Mouse (Mus musculus): ENCODE results near the gene Nudt3. TPM values are rescaled to one million over a fixed set of nuclear protein-coding genes. Genes with fewer than 3 reads are reported as not detected.

Gene Nudt3
- polyA plus RNA-seq, 1 experiment from 2014 or later, result 32.2 TPM

DNA sequence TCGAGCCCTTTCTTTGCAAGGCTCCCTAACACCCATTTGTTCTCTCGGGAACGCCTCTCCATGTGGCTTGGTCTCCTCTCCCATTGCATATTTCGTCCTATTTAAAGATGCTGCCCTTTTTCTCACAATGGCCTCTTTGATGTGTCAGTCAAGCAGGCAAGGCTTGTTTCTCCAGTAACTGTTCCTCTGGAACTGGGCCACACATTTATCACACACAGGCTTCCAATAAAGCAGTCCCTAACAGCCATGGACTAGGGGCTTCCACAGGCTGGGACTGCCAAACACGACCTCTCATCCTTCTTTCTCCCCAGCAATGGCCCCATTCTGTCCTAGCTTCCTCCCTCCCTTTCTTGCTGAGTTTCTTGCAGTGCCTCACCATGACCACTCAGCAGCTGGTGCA, 3.4 kb upstream of the Nudt3 start:
- ATAC-seq (ENCODE audit: low FRiP score, low TSS enrichment), result no peak
- Histone ChIP-seq H3K9me3 (ENCODE audit: control insufficient read depth, low read length) (no peaks in the 10 kb centered on the region), H3K27ac (ENCODE audit: low read depth, low read length) (no peak overlapping the region), H3K4me3 (ENCODE audit: low read length) (no peak overlapping the region), H3K4me1 (ENCODE audit: control insufficient read depth, insufficient read depth, low read length) (peaks cover 4% of the 10 kb centered on the region; the same call in 1 of the 2 replicates), H3K9ac (ENCODE audit: low read depth, low read length) (no peak overlapping the region), H3K36me3 (ENCODE audit: control insufficient read depth, insufficient read depth, low read length) (peaks cover 25% of the 10 kb centered on the region), H3K4me2 (replicated peaks; ENCODE audit: low read depth, low read length) (no peak overlapping the region), H3K27me3 (ENCODE audit: control insufficient read depth, insufficient read depth, low read length) (no peaks in the 10 kb centered on the region)
- 33% methylated on average over 5 of the region's 5 CpGs for WGBS

DNA sequence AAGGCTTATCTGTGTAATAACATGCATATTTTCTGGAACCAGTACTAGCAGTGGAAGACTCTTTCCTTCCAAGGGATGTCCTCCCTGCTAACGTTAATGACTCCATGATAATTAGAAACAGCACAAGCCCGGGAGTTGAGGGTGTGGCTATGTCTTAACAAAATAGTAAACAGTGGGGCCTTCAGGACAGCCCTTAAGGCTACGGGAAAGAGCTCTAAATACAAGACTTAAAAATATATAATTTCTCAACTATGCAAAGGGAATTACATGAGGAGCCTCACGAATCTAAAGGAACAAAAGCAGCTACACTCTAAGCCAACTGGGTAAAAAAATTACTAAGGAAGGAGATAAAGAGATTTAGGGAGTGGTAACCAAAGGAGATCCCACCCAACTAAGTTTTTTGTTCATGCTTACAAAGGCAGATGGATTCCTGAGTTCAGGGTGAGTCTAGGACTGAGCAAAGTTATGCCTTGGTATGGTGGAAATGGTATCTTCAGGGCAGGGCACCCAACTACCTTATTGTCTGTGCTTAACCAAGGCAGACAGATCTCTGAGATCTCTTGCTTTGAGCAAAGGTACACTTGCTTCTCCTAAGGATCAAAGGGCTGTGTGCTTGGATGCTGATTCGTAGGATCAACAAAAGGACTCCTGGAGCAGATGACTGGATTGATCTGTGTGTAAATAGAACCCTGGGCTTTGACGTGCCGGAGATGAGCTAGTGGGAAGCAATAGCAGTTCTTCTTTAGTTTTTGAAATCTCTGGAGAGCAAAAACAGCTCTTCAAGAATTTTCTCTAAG, 2.4 kb upstream of the Nudt3 start:
- ATAC-seq (ENCODE audit: low FRiP score, low TSS enrichment), result no peak
- Histone ChIP-seq H3K9ac (ENCODE audit: low read depth, low read length) (no peak overlapping the region), H3K4me1 (ENCODE audit: control insufficient read depth, insufficient read depth, low read length) (peaks cover 12% of the 10 kb centered on the region), H3K27ac (ENCODE audit: low read depth, low read length) (no peak overlapping the region), H3K27me3 (ENCODE audit: control insufficient read depth, insufficient read depth, low read length) (no peaks in the 10 kb centered on the region), H3K9me3 (ENCODE audit: control insufficient read depth, low read length) (no peaks in the 10 kb centered on the region), H3K4me2 (replicated peaks; ENCODE audit: low read depth, low read length) (no peak overlapping the region), H3K36me3 (ENCODE audit: control insufficient read depth, insufficient read depth, low read length) (peaks cover 15% of the 10 kb centered on the region), H3K4me3 (ENCODE audit: low read length) (no peak overlapping the region)
- WGBS, result 53% methylated on average over 7 of the region's 7 CpGs

DNA sequence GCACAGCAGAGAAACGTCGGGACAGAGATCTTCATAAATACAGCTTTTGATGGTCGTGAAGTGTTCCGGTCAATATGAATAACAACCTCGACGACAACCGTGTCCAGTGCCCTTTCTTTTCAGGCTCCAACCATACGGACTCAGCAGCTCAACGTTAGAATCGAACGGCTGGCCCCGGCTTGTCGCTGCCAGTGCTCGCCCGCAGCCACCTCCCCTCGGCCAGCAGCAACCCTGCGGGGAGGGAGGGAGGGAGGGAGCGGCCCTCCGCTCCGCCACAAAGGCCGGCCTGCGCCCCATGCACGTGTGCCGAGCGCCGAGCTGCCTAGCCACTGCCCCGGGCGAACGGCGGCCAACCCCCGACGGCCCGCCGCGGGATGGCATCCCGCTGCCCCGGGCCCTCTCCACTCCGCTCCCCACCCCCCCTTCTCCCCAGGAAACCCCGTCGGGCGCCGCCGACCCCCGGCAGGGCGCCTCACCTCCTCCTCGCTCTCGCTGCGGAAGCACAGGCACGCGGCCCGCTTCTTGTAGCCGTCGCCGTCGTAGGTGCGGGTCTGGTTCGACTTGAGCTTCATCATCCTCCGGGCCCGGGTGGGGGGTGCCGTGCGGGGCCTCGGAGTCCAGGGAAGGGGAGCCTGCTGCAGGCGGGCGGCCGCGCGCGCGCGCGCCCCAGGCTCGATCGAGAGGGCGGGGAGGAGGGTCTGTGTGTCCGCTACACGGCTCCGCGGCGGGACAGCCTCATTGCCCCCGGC, 510 bp downstream of the Nudt3 start:
- Histone ChIP-seq H3K9ac (ENCODE audit: low read depth, low read length) (peak overlapping the region; percentile 98), H3K27ac (ENCODE audit: low read depth, low read length) (peak overlapping the region; percentile 94), H3K36me3 (ENCODE audit: control insufficient read depth, insufficient read depth, low read length) (peaks cover 3% of the 10 kb centered on the region; the same call in 1 of the 2 replicates), H3K4me1 (ENCODE audit: control insufficient read depth, insufficient read depth, low read length) (peaks cover 17% of the 10 kb centered on the region), H3K4me2 (replicated peaks; ENCODE audit: low read depth, low read length) (peak overlapping the region; percentile 60), H3K27me3 (ENCODE audit: control insufficient read depth, insufficient read depth, low read length) (no peaks in the 10 kb centered on the region), H3K9me3 (ENCODE audit: control insufficient read depth, low read length) (peaks cover 3% of the 10 kb centered on the region; the same call in 1 of the 2 replicates), H3K4me3 (ENCODE audit: low read length) (peak overlapping the region; percentile 96)
- WGBS, result under 1% methylated on average over 46 of the region's 80 CpGs
- peak; percentile 58 for ATAC-seq (ENCODE audit: low FRiP score, low TSS enrichment)

DNA sequence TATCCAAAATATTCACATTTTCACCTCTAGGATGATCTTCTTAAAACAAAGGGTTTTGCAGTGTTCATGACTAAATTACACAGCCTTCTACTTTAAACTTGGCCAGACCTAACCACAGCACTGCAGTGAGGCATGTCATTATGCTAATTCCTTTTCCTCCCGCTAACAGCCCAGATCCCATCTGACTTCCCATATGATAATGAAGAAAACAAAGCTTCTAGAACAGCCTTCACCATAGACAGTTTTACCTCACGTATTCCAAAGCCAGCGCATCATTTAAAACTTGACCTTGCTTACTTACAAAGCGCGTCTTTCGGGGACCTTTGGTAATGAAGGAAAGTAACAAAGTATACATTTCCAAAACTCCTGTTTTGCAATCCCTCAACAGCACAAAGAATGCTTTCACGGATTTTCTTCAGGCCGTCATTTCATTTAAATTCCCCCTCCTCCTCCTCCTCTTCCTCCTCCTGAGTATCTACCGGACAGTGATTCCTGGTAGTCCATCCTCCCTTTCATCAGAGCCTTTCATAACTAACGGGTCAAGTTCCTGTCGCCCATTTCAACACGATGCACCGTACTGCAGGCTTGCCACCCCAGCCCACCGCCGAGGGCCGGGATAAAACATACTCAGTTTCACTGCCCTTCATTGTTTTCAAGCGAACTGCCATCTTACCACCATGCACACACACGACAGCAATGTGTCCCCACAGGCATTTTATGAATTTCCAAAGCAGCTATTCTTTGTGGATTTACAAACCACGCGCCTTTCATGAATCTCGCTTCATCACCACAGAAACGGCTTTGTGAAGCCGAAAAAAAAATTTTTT, 1.4 kb downstream of the Nudt3 start:
- peak overlapping the region; percentile 94 for H3K27ac ChIP-seq (ENCODE audit: low read depth, low read length)
- H3K9me3 ChIP-seq (ENCODE audit: control insufficient read depth, low read length), result peaks cover 7% of the 10 kb centered on the region; the same call in 1 of the 2 replicates
- H3K4me1 ChIP-seq (ENCODE audit: control insufficient read depth, insufficient read depth, low read length), result peaks cover 17% of the 10 kb centered on the region
- no peak for ATAC-seq (ENCODE audit: low FRiP score, low TSS enrichment)
- peak overlapping the region; percentile 60 for H3K4me2 ChIP-seq (replicated peaks; ENCODE audit: low read depth, low read length)
- WGBS, result 1% methylated on average over 23 of the region's 23 CpGs
- peaks cover 7% of the 10 kb centered on the region; the same call in 1 of the 2 replicates for H3K36me3 ChIP-seq (ENCODE audit: control insufficient read depth, insufficient read depth, low read length)
- peak overlapping the region; percentile 96 for H3K4me3 ChIP-seq (ENCODE audit: low read length)
- H3K9ac ChIP-seq (ENCODE audit: low read depth, low read length), result peak overlapping the region; percentile 98
- H3K27me3 ChIP-seq (ENCODE audit: control insufficient read depth, insufficient read depth, low read length), result no peaks in the 10 kb centered on the region

DNA sequence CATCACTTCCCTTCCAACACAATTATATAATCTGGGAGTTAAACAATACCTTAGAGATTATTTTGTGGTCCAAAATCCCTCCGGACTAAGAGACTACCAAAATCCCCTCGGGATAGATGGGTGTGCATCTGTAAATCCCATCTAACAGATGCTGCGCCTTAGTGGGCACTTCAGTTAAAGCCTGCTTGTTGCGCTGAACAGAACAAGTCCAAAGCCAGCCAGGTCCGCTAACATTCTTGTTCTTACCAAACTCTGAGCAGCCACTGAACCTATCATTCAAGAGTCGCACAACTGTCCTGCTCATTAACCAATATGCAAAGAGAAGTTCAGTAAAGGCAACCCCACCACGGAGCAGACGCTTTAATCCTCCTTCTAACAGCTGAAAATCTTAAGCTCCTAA, 2.1 kb downstream of the Nudt3 start:
- peak overlapping the region; percentile 96 for H3K4me3 ChIP-seq (ENCODE audit: low read length)
- 49% methylated on average over 8 of the region's 8 CpGs for WGBS
- H3K9me3 ChIP-seq (ENCODE audit: control insufficient read depth, low read length), result peaks cover 7% of the 10 kb centered on the region; the same call in 1 of the 2 replicates
- H3K9ac ChIP-seq (ENCODE audit: low read depth, low read length), result peak overlapping the region; percentile 28; the same call in 1 of the 2 replicates
- H3K36me3 ChIP-seq (ENCODE audit: control insufficient read depth, insufficient read depth, low read length), result peaks cover 7% of the 10 kb centered on the region; the same call in 1 of the 2 replicates
- no peak for ATAC-seq (ENCODE audit: low FRiP score, low TSS enrichment)
- H3K27ac ChIP-seq (ENCODE audit: low read depth, low read length), result no peak overlapping the region
- H3K27me3 ChIP-seq (ENCODE audit: control insufficient read depth, insufficient read depth, low read length), result no peaks in the 10 kb centered on the region
- H3K4me2 ChIP-seq (replicated peaks; ENCODE audit: low read depth, low read length), result peak overlapping the region; percentile 60
- peaks cover 17% of the 10 kb centered on the region for H3K4me1 ChIP-seq (ENCODE audit: control insufficient read depth, insufficient read depth, low read length)

DNA sequence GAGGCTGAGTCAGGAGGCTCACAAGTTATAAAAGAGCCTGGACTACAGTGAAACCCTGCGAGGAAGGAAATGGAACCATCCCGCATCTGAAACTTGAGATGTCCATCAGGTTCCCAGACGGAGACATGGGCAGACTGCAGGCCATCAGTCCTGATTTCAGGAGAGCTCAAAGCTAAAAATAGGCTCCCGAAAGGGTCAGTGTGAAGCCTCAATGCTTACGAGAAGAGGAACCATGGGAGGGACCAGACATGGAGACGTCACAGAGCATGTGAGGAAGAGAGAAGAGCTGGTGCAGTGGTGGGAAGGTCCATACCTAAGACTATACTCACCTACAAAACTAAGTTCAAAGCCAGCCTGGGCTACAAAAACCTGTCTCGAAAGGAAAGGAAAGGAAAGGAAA, 7.9 kb downstream of the Nudt3 start:
- 60% methylated on average over 7 of the region's 7 CpGs for WGBS
- Histone ChIP-seq H3K4me3 (ENCODE audit: low read length) (no peak overlapping the region), H3K27ac (ENCODE audit: low read depth, low read length) (no peak overlapping the region), H3K36me3 (ENCODE audit: control insufficient read depth, insufficient read depth, low read length) (peaks cover 7% of the 10 kb centered on the region; the same call in 1 of the 2 replicates), H3K9ac (ENCODE audit: low read depth, low read length) (no peak overlapping the region), H3K9me3 (ENCODE audit: control insufficient read depth, low read length) (peaks cover 7% of the 10 kb centered on the region; the same call in 1 of the 2 replicates), H3K27me3 (ENCODE audit: control insufficient read depth, insufficient read depth, low read length) (no peaks in the 10 kb centered on the region), H3K4me1 (ENCODE audit: control insufficient read depth, insufficient read depth, low read length) (peaks cover 15% of the 10 kb centered on the region; the same call in 1 of the 2 replicates), H3K4me2 (replicated peaks; ENCODE audit: low read depth, low read length) (no peak overlapping the region)
- no peak for ATAC-seq (ENCODE audit: low FRiP score, low TSS enrichment)

DNA sequence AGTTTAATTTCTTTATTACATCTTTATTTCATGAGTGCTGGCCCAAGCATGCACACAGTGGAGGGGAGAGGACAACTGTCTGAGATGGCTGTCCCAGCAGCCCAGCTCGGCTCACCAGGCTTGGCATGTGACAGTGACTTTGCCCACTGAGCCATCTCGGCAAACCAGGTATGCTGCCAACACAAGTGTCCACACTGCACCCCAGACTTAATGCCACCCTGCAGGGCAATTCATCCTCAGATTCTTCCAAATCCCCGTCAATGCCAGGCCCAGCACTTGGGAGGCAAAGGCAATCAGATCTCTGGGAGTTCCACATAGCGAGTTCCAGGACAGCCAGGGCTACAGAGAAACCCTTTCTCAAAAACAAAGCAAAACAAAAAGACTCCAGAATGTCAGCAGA, 10.3 kb downstream of the Nudt3 start:
- no peak overlapping the region for H3K9ac ChIP-seq (ENCODE audit: low read depth, low read length)
- peaks cover 6% of the 10 kb centered on the region; the same call in 1 of the 2 replicates for H3K36me3 ChIP-seq (ENCODE audit: control insufficient read depth, insufficient read depth, low read length)
- peaks cover 10% of the 10 kb centered on the region; the same call in 1 of the 2 replicates for H3K4me1 ChIP-seq (ENCODE audit: control insufficient read depth, insufficient read depth, low read length)
- H3K27ac ChIP-seq (ENCODE audit: low read depth, low read length), result no peak overlapping the region
- WGBS, result 82% methylated on average over 4 of the region's 4 CpGs
- H3K9me3 ChIP-seq (ENCODE audit: control insufficient read depth, low read length), result peaks cover 6% of the 10 kb centered on the region; the same call in 1 of the 2 replicates
- no peak overlapping the region for H3K4me3 ChIP-seq (ENCODE audit: low read length)
- H3K4me2 ChIP-seq (replicated peaks; ENCODE audit: low read depth, low read length), result no peak overlapping the region
- no peaks in the 10 kb centered on the region for H3K27me3 ChIP-seq (ENCODE audit: control insufficient read depth, insufficient read depth, low read length)
- no peak for ATAC-seq (ENCODE audit: low FRiP score, low TSS enrichment)

DNA sequence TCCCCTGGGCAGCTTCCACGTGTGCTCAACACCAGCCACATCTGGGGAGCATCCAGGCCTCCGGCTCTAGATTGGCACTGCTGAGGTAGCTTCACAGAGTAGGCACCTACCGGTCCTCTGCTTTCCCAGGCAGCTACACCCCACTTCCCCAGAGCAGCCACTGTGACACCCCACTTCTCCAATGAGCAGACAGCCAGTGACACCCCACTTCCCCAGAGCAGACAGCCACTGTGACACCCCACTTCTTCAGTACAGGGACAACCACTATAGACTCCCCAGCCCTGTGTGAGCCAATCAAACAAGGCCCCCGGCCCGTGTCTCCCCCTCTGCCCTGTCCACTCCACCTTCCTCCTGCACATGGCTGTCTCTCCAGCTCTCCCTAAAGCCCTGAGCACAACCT, 11.3 kb downstream of the Nudt3 start:
- H3K9me3 ChIP-seq (ENCODE audit: control insufficient read depth, low read length), result no peaks in the 10 kb centered on the region
- peaks cover 3% of the 10 kb centered on the region; the same call in 1 of the 2 replicates for H3K36me3 ChIP-seq (ENCODE audit: control insufficient read depth, insufficient read depth, low read length)
- H3K4me1 ChIP-seq (ENCODE audit: control insufficient read depth, insufficient read depth, low read length), result peaks cover 10% of the 10 kb centered on the region; the same call in 1 of the 2 replicates
- H3K4me3 ChIP-seq (ENCODE audit: low read length), result no peak overlapping the region
- no peak overlapping the region for H3K9ac ChIP-seq (ENCODE audit: low read depth, low read length)
- WGBS, result 77% methylated on average over 5 of the region's 5 CpGs
- H3K27me3 ChIP-seq (ENCODE audit: control insufficient read depth, insufficient read depth, low read length), result no peaks in the 10 kb centered on the region
- ATAC-seq (ENCODE audit: low FRiP score, low TSS enrichment), result no peak
- no peak overlapping the region for H3K4me2 ChIP-seq (replicated peaks; ENCODE audit: low read depth, low read length)
- H3K27ac ChIP-seq (ENCODE audit: low read depth, low read length), result no peak overlapping the region
